Mouse (Mus musculus) adrenal gland, adult 2 months (tissue): ENCODE results near the gene Mypn. TPM values are rescaled to one million over a fixed set of nuclear protein-coding genes. Genes with fewer than 3 reads are reported as not detected.

Experiments used
- DNase-seq: peaks from one replicate; pipeline ENCODE4 v3.0.0; 2021
- polyA plus RNA-seq: library from polyadenylated mRNA; depleted of rRNA; stranded (reverse); fragments of >200 nt; gene quantifications from 2 replicates; pipeline ENCODE4 v1.2.3, GENCODE M21; 2012
- total RNA-seq, 2 experiments: library from RNA; stranded (reverse); gene quantifications; 2 replicates each; pipeline ENCODE4 v1.2.3; 2021

Gene Mypn
- total and polyA plus RNA-seq, 3 experiments = 0.02 to 1.1 (median 0.31) TPM

DNA sequence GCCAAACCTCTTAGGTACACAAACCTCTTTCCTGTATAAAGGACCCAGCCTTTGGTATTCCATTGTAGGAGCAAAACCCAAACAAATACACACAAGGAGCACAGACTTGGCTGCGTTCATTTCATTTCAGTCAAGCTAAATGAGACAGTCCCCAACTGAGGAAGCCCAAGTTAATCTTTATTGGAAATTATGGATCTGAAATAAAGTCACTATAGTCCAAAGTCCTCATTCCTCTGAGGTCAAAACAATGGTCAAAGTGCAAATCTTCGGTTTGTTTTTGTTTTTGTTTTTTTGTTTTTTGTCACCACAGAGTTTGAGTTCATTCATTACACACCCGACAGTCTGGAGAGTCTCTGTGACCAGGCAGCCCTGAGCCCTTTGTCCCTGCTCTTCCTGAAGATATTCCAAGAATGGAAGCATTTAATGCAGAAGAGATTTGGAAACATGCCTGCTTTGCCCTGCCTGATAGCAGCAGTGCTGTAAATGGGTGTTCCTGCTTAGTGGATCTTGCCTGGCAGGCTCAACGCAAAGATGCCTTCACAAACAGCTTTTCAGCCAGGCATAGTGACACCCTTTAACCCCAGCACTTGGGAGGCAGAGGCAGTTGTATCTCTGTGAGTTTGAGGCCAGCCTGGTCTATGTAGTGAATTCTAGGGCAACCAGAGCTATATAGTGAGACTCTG, 47.9 kb downstream of the Mypn start:
- DNase-seq = peak; percentile 26

DNA sequence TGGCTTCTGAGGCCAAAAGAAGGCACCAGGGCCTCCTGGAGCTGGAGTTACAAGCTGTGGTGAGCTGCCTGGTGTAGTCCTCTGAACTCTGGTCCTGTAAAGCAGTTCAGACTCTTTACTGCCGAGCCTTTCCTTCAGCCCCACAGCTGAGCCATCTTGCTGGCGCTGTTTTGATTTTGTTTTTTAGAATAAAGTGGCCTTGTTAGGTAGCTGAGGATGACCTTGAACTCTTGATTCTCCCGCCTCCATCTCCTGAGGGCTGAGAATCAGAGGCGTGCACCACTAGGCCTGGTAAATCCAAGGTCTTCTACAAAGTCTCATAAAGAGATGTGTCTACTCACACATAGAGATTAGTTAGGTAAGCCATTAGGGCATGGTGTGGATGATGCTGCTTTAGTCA, 49.0 kb downstream of the Mypn start:
- peak; percentile 30 for DNase-seq

DNA sequence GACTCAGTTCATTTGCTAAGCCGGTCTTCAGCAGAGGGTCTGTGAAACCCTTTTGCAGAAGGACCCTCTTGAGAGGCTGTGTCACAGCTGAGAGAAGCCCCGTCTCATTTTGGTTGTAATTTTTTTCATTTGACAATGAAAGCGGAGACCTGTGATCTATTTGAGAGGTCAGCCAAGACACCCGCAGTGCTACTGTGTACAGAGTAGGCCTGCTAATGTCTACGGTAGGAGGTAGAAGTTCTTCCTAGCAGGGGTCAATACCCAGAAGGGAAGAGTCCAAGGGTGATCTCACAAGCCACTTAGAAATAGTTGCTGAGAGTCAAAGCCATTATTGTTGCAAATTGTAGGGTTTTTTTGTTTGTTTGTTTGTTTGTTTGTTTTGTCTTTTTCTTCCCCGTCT, 49.5 kb downstream of the Mypn start:
- no peak for DNase-seq

DNA sequence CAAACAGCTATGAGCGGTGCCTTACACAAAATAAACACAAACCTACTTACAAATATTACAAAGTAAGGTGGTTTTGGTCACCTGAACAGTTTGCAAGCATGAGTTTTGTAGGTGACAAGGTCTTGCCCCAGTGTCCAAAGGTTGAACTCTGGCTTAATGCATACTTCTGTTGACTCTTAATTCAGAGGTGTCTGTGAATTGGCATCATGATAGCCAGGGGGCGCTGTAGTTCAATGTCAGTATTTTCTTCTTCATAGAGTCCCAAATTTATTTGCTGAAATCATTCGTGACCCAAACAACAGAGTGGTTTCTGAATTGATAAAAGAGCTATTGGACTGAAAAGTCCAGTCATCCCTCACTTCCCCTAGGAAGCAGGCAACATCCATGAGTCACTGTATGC, 50.2 kb downstream of the Mypn start:
- DNase-seq = peak; percentile 84

DNA sequence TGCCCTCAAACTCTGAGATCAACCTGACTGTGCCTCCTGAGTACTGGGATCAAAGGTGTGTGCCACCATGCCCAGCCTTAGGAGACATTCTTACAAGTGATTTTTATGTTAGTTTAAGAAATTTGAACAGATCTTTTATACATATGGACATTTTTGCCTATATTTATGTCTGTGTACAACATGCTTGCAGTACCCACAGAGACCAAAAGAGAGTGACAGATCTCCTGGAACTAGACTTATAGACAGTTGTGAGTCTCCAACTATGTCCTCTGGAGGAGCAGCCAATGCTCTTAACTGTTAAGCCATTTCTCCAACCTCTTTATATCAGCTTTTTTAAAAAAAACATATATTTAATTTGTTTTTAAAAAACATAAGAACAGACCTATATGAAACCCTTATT, 51.4 kb downstream of the Mypn start:
- DNase-seq = no peak

DNA sequence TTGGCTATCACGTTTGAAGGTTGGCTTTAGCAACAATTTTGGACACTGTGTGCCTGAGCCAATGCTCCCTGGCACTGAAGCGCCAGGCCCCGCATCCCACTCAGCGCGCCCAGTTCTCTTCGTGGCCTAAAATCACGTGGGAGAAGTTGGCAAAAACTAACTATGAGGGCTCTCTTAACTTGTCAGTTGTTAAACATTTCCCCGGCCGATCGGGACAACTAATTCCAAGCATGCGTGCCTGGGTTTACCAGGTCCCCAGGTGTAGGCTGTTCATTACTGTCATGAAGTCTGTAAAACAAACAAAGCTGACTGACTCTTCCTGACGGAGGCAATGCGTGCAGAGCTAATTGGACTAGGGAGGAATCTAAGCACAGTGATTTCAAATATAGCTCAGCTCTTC, 61.1 kb downstream of the Mypn start:
- no peak for DNase-seq

DNA sequence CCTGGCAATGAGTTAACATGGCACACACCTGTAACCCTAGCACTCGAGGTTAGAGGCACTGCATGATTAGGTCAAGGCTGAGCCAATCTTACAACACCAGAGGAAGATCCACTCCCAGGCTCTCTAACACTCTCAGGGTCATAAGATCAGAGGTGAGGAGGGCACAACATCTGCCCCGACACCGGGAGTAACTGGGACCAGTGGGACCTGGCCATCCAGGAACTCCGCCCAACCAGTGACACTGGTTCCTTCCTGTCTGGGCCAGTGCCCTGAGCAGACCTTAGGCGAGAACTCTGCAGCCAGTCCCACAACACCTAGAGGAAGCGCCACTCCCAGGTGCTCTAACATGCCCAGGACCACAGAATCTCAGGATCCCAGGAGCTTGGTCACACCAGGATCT, 67.3 kb downstream of the Mypn start:
- no peak for DNase-seq

DNA sequence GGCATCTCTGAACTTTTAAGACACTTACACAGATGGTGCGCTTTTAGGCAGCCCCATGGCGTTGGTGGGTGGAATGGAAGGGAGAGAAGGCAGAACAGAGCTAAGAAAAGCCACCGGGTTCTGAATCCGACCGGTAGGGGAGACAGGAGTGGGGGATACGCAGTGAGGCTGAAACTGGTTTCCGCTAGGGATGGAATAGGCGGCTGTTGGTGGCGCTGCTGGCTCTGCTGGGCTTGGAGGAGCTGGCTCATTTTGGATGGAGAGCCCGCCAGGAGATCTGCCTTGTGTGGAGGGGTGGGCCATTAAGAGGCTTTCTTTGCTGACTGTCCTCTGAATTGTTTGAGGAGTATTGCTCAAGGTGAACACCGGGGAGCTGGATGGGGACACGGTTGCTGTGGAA, 68.1 kb downstream of the Mypn start:
- no peak for DNase-seq

DNA sequence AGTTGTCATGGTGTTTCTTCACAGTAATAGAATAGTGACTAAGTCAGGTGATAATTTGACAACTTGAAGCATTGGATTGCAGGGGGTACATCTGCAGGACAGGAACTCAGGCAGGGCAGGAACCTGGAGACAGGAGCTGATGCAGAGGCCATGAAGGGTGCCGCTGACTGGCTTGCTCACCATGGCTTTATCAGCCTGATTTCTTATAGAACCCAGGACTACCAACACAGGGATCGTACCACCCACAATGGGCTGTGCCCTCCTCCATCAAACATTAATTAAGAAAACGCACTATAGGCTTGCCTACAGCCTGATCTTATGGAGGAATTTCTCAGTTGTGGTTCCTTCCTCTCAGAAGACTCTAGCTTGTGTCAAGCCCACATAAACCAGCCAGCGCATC, 70.4 kb downstream of the Mypn start:
- DNase-seq = no peak

DNA sequence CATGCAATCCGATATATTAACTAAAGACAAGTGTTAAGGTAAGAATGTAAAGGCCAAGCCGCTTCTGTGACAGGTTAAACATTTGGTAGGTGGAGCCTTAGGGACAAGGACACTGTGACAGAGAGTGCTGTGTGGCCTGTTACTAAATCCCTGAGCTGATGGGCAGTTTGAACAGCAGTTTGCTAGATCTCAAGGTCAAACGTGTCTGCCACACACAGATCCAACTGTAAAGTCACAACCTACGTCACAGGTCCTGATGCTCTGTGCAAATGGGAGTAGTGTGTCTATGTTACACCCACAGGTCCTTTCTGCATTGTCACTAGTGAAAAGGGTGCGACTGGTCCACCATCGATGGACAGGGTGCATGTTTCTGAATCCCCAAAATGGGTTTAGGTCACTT, 71.4 kb downstream of the Mypn start:
- DNase-seq = no peak

DNA sequence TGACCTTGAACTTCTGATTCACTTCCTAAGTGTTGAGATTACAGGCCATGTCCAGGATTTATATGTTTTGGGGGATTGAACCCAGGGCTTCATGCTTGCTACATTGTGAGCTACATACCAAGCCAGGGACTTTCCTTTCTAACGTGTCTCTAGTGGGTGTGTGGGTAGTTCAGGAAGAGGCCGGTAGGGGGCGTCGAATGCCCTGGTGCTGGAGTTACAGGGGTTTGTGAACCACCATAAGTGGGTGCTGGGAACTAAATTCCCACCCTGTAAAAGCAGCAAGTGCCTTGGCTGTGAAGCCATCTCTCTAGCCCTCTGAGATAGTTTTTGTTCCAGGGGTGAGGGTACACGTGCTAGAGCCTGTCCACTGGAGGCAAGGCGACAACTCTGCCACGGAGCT, 73.3 kb downstream of the Mypn start:
- no peak for DNase-seq

DNA sequence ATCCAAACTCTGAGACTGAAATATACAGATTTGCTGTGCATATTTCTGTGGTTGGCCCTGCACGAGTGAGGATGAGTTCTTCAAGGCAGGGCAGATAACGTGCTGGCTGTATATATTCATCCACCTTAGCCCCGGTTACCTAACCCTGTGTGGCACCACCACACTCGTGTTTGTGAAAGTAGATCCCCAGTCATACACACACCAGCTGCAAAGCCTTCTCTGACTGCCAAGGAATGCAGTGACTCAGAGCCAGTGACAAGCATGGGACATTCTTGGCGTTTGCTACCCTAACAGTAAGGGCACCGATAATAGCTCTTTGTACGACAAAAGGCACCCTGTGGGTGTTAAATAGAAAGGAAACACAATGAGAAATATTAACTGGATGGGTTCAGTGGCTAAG, 75.5 kb downstream of the Mypn start:
- peak; percentile 80 for DNase-seq

DNA sequence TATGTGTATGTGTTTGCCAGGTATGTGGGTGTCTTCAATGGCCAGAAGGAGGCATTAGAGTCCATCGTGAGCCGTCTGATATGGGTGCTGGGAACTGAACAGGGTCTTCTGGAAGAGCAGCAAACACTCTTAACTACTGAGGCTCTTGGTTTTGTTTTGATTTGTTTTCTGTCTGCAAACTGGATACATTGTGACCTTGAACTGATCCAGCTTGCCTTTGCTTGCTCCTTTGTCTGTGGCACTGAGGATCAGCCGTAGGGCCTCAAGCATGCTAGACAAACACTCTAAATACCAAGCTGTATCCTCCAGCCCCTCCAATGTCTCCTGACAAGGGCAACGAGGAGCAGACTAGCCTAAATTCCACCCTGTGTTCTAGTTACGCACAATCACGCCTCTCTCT, 76.6 kb downstream of the Mypn start:
- no peak for DNase-seq

DNA sequence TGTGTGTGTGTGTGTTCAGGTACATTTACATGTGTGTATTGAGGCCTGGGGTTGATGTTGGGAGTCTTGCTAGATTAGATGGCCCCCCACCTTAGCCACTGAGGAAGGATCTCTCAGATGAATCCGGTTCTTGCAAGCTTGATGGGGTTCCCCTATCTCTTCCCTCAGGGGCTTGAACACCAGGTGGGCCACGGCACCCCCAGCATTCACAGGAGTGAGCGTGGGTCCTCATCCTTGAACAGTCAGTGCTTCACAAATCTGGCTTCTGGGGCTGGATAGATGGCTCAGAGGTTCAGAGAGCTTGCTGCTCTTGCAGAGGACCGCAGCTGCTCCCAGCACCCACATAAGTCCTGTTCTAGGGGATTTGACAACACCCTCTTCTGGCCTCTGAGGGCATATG, 77.6 kb downstream of the Mypn start:
- no peak for DNase-seq

DNA sequence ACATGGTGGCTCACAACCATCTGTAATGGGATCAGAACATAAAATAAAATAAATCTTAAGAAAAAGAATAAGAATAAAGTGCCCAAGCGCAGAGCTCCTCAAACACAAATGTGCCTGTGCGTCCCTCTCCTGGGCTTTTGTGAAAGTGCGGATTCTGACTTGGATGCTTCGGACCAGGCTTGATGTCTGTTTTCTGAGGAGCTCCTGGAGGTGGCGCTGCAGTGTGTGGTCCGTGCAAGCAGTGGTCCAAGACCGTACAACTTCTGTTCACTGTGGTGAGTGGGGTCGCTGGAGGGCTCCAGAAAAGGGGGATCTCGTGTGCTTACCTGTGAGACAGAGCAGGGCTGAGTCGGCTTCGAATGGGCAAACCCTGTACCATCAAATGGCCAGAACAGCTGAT, 78.4 kb downstream of the Mypn start:
- DNase-seq = no peak

DNA sequence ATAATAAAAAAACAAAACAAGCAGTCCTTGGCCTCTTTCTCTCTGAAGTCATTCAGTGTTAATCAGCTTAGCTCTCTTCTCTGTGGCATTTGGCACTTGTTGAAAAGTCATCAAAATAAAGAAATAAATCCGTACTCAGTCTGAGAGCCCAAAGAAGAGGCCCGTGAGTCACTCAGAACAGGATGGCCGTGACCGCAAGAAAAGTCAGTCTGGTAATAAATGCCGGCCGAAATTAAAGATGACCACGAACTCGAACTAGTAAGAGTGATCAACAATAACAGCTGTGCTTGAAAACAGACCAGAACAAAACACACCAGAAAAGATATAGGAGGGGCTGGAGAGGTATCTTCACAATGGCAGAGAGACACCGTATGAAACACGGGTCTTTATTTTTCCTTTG, 79.7 kb downstream of the Mypn start:
- DNase-seq = peak; percentile 75

DNA sequence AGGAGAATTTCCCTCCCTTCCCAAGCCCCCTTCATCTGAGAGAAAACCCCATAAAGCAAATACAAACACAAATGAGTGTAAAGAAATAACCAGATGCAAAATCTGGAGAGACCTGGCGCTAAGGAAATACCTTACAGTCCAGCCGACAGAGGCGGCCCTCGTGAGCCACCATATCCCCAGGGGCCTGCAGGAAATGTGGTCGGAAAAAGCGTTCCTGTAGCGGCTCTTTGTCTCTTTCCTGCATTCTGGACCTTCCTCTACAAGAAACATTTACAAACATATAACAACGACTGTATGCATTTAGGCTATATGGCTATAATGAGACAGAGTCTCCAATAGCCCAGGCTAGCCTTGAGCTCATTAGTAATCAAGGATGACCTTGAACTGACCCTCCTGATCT, 80.6 kb downstream of the Mypn start:
- DNase-seq = no peak

DNA sequence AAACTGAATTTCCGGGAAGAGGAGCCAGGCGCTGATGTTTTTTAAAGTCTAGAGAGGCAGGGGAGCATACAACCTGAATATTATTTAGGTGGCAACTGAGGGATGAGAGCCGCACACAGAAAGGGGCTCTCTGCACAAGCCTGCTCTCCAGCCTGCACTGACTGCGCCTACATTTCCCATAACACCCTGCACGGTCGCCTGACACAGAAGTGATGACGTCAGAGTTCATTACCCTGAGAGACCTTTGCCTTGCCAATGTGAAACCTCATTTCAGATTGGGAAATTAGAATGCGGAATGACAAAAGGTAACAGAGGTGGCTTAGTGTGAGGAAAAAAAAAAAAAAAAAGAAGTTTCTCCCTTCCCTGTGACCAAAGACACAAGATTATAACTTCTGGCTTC, 81.2 kb downstream of the Mypn start:
- DNase-seq = peak; percentile 63

DNA sequence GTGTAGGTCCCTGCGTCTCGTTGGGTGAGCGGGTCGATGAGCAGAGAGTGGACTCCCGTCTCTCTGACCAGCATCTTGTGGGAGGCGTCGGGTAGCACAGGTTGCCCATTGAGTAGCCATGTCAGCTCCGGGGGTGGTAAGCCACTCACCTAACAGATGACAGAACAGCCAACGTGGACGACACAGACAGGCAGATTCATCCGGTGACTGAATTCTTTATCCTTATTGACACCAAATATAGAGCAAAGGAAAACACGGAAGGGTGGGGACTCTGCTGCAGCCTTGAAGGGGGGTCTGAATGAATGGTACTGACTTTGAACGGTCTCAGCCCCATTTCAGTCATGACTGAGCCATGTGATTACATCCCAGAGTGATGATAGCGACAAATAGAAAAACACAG, 81.8 kb downstream of the Mypn start:
- no peak for DNase-seq

DNA sequence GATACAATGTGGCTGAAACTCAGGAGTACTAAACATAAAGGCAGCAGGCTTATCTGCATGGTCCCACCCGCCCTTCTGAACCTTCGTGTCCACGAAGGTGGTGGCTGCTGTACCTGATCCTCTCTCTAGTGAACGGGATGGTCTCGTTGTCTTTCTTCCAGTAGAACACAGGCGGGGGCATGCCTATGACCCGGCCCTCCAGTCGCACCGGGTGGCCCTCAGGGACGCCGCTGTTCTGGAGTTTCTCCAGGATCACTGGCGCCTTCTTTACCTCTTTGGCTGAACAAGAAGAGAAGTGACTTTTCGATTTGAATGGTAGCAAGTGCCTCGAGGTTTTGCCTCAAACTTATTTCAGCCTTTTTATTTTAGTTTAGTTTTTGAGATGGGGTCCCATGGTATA, 83.8 kb downstream of the Mypn start:
- no peak for DNase-seq

DNA sequence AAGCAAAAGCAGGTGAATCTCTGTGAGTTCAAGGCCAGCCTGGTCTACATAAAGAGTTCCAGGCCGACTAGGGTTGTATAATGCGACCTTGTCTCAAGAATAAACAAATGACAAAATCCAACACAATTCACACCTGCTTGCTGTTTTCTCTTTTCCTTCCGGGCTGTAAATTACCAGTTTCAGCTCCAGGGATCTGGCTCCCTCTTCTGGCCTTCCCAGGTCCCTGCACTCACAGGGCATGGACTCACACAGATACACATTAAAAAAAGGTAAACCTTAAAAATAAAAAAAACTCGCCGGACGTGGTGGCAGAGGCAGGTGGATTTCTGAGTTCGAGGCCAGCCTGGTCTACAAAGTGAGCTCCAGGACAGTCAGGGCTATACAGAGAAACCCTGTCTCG, 86.2 kb downstream of the Mypn start:
- DNase-seq = no peak

DNA sequence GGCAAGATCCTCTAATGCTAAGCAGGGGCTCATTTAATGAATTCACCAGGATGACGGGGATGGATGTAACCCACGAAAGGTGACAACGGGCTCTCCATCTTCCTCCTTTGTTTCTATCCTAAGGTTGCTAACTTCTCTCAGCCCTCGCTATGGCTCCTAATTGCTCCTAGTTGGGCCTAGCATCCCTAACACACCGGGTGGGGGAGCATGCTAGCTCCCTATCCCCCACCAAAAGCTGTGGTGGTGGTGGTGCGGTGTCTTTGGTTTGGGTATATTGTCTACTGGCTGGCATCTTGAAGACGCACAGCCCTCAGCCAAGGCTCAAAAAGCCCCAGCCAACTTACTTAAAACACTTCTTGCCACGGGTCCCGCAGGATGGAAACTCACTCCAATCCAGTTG, 87.4 kb downstream of the Mypn start:
- no peak for DNase-seq

DNA sequence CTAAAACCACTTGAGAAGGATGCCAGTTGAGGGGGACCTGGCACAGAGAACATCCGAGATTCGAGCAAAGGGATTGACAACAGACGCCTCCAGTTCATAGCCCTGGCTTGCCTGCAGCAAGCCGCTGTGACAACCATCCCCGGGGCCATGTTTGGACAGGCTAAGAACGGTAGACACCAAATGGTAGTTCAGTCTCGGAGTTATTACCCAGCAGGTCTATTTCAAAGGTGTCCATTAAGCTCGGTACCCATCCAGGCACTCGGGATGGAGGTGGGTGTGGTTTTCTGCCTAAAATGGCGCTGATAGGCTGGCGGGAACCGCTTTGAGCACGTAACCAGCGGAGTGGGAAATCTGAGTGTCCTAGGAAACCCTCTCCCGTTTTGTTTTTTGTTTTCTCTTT, 87.9 kb downstream of the Mypn start:
- DNase-seq = no peak

DNA sequence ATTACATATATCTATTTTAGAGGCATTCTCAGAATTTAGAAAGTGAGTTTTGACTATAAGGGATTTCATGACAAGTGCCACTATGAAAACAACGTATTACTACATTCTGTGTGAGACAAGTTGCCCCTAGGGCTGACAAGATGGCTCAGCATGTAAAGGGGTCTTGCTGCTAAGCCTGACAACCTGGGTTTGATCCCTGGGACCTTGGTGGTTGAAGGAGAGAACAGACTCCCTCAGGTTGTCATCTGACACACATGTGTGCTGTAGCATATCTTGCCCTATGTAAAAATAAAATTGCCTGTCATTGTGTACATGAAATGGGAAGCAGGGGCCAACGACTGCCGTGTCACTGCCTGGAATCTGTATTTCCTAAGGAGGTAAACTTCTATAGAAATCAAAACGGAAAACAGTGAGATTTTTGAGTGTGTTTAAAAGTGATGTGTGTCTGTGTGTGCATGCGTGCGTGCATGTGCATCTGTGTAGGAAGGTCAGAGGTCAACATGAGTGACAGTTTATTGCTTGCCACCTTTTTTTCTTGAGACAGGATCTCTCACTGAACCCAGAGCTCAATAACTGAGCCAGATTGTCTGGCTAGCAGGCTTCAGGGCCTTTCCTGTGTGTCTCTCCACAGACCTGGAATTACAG, 89.9 kb downstream of the Mypn start:
- DNase-seq = no peak
